Mouse (Mus musculus) forebrain, postnatal 0 days (tissue): ENCODE measurements at regions not wholly inside any gene's neighbourhood (a gene's known extent, or its start where the extent isn't known, plus 50 kb on each side); places are given as distances from the start of the nearest gene placed in this dataset.

Experiments
- ATAC-seq: fragments of 200-750 bp; cut with Nextera tagmentation; 2 replicates; pipeline ENCODE4 v1.8.0; 2017; ENCODE audit warnings: mild to moderate bottlenecking, moderate library complexity
- DNase-seq: peaks from one replicate; pipeline ENCODE4 v3.0.0-alpha.2; 2015
- H3K27ac ChIP-seq: fragments of 300-500 bp; sonication (generic); 2 replicates; pipeline ENCODE4 v1.5.1; 2014; ENCODE audit warnings: low read depth, mild to moderate bottlenecking, antibody characterized with exemption, low read length, moderate library complexity, mixed read lengths
- H3K27me3 ChIP-seq: fragments of 300-500 bp; sonication (generic); 2 replicates; pipeline ENCODE4 v1.6.1; 2014; ENCODE audit warnings: mild to moderate bottlenecking, low read length, mixed read lengths; ENCODE audit not compliant: insufficient read depth
- H3K36me3 ChIP-seq: fragments of 300-500 bp; sonication (generic); 2 replicates; pipeline ENCODE4 v1.6.1; 2014; ENCODE audit warnings: mild to moderate bottlenecking, moderate library complexity; ENCODE audit not compliant: insufficient read depth
- H3K4me1 ChIP-seq: fragments of 300-500 bp; sonication (generic); 2 replicates; pipeline ENCODE4 v1.6.1; 2014; ENCODE audit warnings: antibody characterized with exemption; ENCODE audit not compliant: insufficient read depth
- H3K4me2 ChIP-seq: fragments of 300-500 bp; sonication (generic); 2 replicates; pipeline ENCODE4 v1.6.1; 2014; ENCODE audit warnings: low read depth, mild to moderate bottlenecking, moderate library complexity
- H3K4me3 ChIP-seq: fragments of 300-500 bp; sonication (generic); 2 replicates; pipeline ENCODE4 v1.5.1; 2014; ENCODE audit warnings: low read depth, low read length, mixed read lengths
- H3K9ac ChIP-seq: fragments of 300-500 bp; sonication (generic); 2 replicates; pipeline ENCODE4 v1.6.1; 2014; ENCODE audit warnings: mild to moderate bottlenecking
- H3K9me3 ChIP-seq: fragments of 300-500 bp; sonication (generic); 2 replicates; pipeline ENCODE4 v1.6.1; 2016; ENCODE audit warnings: low read length
- CTCF ChIP-seq: sonication (generic); IDR thresholded peaks from 2 replicates; pipeline ENCODE4 v1.5.1; 2016; ENCODE audit warnings: antibody characterized with exemption, control low read depth, low read depth
- WGBS: fragments of 180-500 bp; shearing (Covaris S2); extraction: QIAGEN DNeasy Blood & Tissue Kit; methylation state at CpG from one replicate; pipeline ENCODE4 v1.1.7; 2014; 5-methylcytosine and 5-hydroxymethylcytosine counted together

GRCm38 (mm10) chr12:10062006-10062514, 307.7 kb upstream of the Nt5c1b start:
- TF ChIP-seq CTCF, result no peak
- Histone ChIP-seq H3K4me3 (no peak overlapping the region), H3K27ac (no peak overlapping the region), H3K9ac (no peak overlapping the region), H3K9me3 (no peaks in the 10 kb centered on the region), H3K36me3 (no peaks in the 10 kb centered on the region), H3K27me3 (no peaks in the 10 kb centered on the region), H3K4me2 (no peak overlapping the region), H3K4me1 (no peaks in the 10 kb centered on the region)
- no peak for ATAC-seq
- WGBS, result 40% methylated on average over 1 of the region's 1 CpGs
- DNase-seq, result no peak

- H3K9me3 ChIP-seq, result no peaks in the 10 kb centered on the region
- H3K4me1 ChIP-seq, result no peaks in the 10 kb centered on the region
- no peaks in the 10 kb centered on the region for H3K27me3 ChIP-seq
These were observed 291.4 kb upstream of the Nt5c1b start for GRCm38 (mm10) chr12:10078341-10078740.

GRCm38 (mm10) chr12:10079482-10079881, 290.3 kb upstream of the Nt5c1b start:
- H3K4me1 ChIP-seq, result no peaks in the 10 kb centered on the region
- H3K27ac ChIP-seq, result no peak overlapping the region
- H3K36me3 ChIP-seq, result no peaks in the 10 kb centered on the region
- H3K27me3 ChIP-seq, result no peaks in the 10 kb centered on the region
- no peak overlapping the region for H3K9ac ChIP-seq
- WGBS, result 55% methylated on average over 9 of the region's 9 CpGs
- H3K4me2 ChIP-seq, result no peak overlapping the region
- TF ChIP-seq CTCF, result no peak
- DNase-seq, result peak; percentile 41
- no peak overlapping the region for H3K4me3 ChIP-seq
- ATAC-seq, result 0 out of 2 replicates have a peak, but pooled peaks have one; percentile 36
- H3K9me3 ChIP-seq, result no peaks in the 10 kb centered on the region

More at GRCm38 (mm10) chr12:10078341-10078740, 291.4 kb upstream of the Nt5c1b start:
- Histone ChIP-seq H3K27ac (no peak overlapping the region), H3K4me3 (no peak overlapping the region), H3K9ac (no peak overlapping the region), H3K36me3 (no peaks in the 10 kb centered on the region), H3K4me2 (no peak overlapping the region)
- no peak for DNase-seq
- WGBS, result 57% methylated on average over 5 of the region's 5 CpGs
- ATAC-seq, result no peak
- no peak for TF ChIP-seq CTCF

- H3K9me3 ChIP-seq, result no peaks in the 10 kb centered on the region
- no peak overlapping the region for H3K4me2 ChIP-seq
- ATAC-seq, result no peak
- no peak overlapping the region for H3K27ac ChIP-seq
- 75% methylated on average over 1 of the region's 1 CpGs for WGBS
- no peak overlapping the region for H3K9ac ChIP-seq
- H3K27me3 ChIP-seq, result no peaks in the 10 kb centered on the region
- no peak for DNase-seq
- TF ChIP-seq CTCF, result no peak
- no peaks in the 10 kb centered on the region for H3K36me3 ChIP-seq
- H3K4me3 ChIP-seq, result no peak overlapping the region
- H3K4me1 ChIP-seq, result no peaks in the 10 kb centered on the region
These were observed 256.8 kb upstream of the Nt5c1b start for GRCm38 (mm10) chr12:10112874-10113453.

GRCm38 (mm10) chr12:10122102-10122501, 247.7 kb upstream of the Nt5c1b start:
- TF ChIP-seq CTCF, result no peak
- WGBS, result 76% methylated on average over 2 of the region's 2 CpGs
- Histone ChIP-seq H3K27me3 (no peaks in the 10 kb centered on the region), H3K27ac (no peak overlapping the region), H3K4me3 (no peak overlapping the region), H3K9ac (no peak overlapping the region), H3K4me2 (no peak overlapping the region), H3K36me3 (no peaks in the 10 kb centered on the region), H3K4me1 (no peaks in the 10 kb centered on the region), H3K9me3 (no peaks in the 10 kb centered on the region)
- ATAC-seq (no peak), DNase-seq (no peak)

- H3K27ac ChIP-seq, result no peak overlapping the region
- DNase-seq (no peak), ATAC-seq (no peak)
- no peak overlapping the region for H3K4me2 ChIP-seq
- H3K9ac ChIP-seq, result no peak overlapping the region
- no peak overlapping the region for H3K4me3 ChIP-seq
- TF ChIP-seq CTCF, result no peak
- no peaks in the 10 kb centered on the region for H3K4me1 ChIP-seq
- no peaks in the 10 kb centered on the region for H3K27me3 ChIP-seq
- no peaks in the 10 kb centered on the region for H3K9me3 ChIP-seq
- H3K36me3 ChIP-seq, result no peaks in the 10 kb centered on the region
- 53% methylated on average over 3 of the region's 3 CpGs for WGBS
These were observed 241.7 kb upstream of the Nt5c1b start for GRCm38 (mm10) chr12:10127995-10128573.

GRCm38 (mm10) chr12:10134141-10134540, 235.6 kb upstream of the Nt5c1b start:
- 76% methylated on average over 3 of the region's 3 CpGs for WGBS
- H3K4me2 ChIP-seq, result no peak overlapping the region
- ATAC-seq, result no peak
- H3K9me3 ChIP-seq, result no peaks in the 10 kb centered on the region
- no peak overlapping the region for H3K27ac ChIP-seq
- no peak for DNase-seq
- H3K9ac ChIP-seq, result no peak overlapping the region
- no peaks in the 10 kb centered on the region for H3K36me3 ChIP-seq
- H3K4me3 ChIP-seq, result no peak overlapping the region
- no peaks in the 10 kb centered on the region for H3K27me3 ChIP-seq
- no peaks in the 10 kb centered on the region for H3K4me1 ChIP-seq
- no peak for TF ChIP-seq CTCF
